Mouse (Mus musculus) cerebellum, postnatal 25 days (tissue): ENCODE measurements at regions not wholly inside any gene's neighbourhood (a gene's known extent, or its start where the extent isn't known, plus 50 kb on each side); places are given as distances from the start of the nearest gene placed in this dataset.

Source experiments
- DNase-seq, 2 experiments: peaks; one replicate each; pipeline ENCODE4 v3.0.0; 2021; ENCODE audit warnings: mixed read lengths in 2 of 2

- peak in 1 of 2 experiments; percentile 25 for DNase-seq
Observed at GRCm38 (mm10) chr15:38569011-38569640, 1143.8 kb downstream of the 4930447A16Rik start.

GRCm38 (mm10) chr15:38570144-38570543 lies 1144.8 kb downstream of the 4930447A16Rik start:
- DNase-seq = no peak

GRCm38 (mm10) chr15:38570735-38571134 lies 1145.4 kb downstream of the 4930447A16Rik start:
- DNase-seq = no peak

- DNase-seq = no peak
Observed at GRCm38 (mm10) chr15:38572652-38573051, 1147.3 kb downstream of the 4930447A16Rik start.

GRCm38 (mm10) chr15:38574447-38574846 lies 1149.1 kb downstream of the 4930447A16Rik start:
- DNase-seq = no peak

- no peak for DNase-seq
Observed at GRCm38 (mm10) chr15:38575254-38575653, 1149.9 kb downstream of the 4930447A16Rik start.

GRCm38 (mm10) chr15:38577691-38578090 lies 1152.3 kb downstream of the 4930447A16Rik start:
- no peak for DNase-seq

GRCm38 (mm10) chr15:38579481-38579880 lies 1154.1 kb downstream of the 4930447A16Rik start:
- DNase-seq = no peak

GRCm38 (mm10) chr15:38583500-38583899 lies 1158.1 kb downstream of the 4930447A16Rik start:
- DNase-seq = no peak

GRCm38 (mm10) chr15:38584425-38584824 lies 1159.1 kb downstream of the 4930447A16Rik start:
- no peak for DNase-seq

GRCm38 (mm10) chr15:38585610-38586009 lies 1160.3 kb downstream of the 4930447A16Rik start:
- no peak for DNase-seq

- DNase-seq = no peak
Observed at GRCm38 (mm10) chr15:38586594-38586993, 1161.2 kb downstream of the 4930447A16Rik start.

GRCm38 (mm10) chr15:38588268-38588667 lies 1162.9 kb downstream of the 4930447A16Rik start:
- DNase-seq = no peak

- no peak for DNase-seq
Observed at GRCm38 (mm10) chr15:38589010-38589409, 1163.7 kb downstream of the 4930447A16Rik start.

GRCm38 (mm10) chr15:38589675-38590074 lies 1164.3 kb downstream of the 4930447A16Rik start:
- DNase-seq = no peak

GRCm38 (mm10) chr15:38594095-38594494 lies 1168.7 kb downstream of the 4930447A16Rik start:
- no peak for DNase-seq

- no peak for DNase-seq
Observed at GRCm38 (mm10) chr15:38594747-38595146, 1169.4 kb downstream of the 4930447A16Rik start.

- DNase-seq = no peak
Observed at GRCm38 (mm10) chr15:38595820-38596219, 1170.5 kb downstream of the 4930447A16Rik start.

GRCm38 (mm10) chr15:38597458-38597857 lies 1172.1 kb downstream of the 4930447A16Rik start:
- DNase-seq = no peak

GRCm38 (mm10) chr15:38601436-38601835 lies 1176.1 kb downstream of the 4930447A16Rik start:
- DNase-seq = no peak

GRCm38 (mm10) chr15:38602187-38602870 lies 1177.0 kb downstream of the 4930447A16Rik start:
- DNase-seq = no peak

GRCm38 (mm10) chr15:38603918-38604317 lies 1178.6 kb downstream of the 4930447A16Rik start:
- DNase-seq = no peak

GRCm38 (mm10) chr15:38607368-38607767 lies 1182.0 kb downstream of the 4930447A16Rik start:
- DNase-seq = peak; percentile 18 to 50

GRCm38 (mm10) chr15:38608207-38608870 lies 1183.0 kb downstream of the 4930447A16Rik start:
- DNase-seq = no peak
